Mouse (Mus musculus) cerebellum, postnatal 10 days (tissue): ENCODE data around the gene Vmn1r143.
"Not testable (repeated sequence)": the region's sequence is repeated elsewhere in the genome, so short reads cannot be mapped to it uniquely, and the experiment has no call there.

ENCODE experiments used
- DNase-seq, 2 experiments: peaks; one replicate each; pipeline ENCODE4 v3.0.0; 2021; ENCODE audit warnings: mixed read lengths in 2 of 2

Vmn1r143 gene

GRCm38 (mm10) chr7:22189077-22189476, at the start of gene Vmn1r143:
Vmn1r143 (plus strand) TSS chr7:22189377.
- DNase-seq: not testable (repeated sequence)

- DNase-seq: not testable (repeated sequence)
These were observed 25.2 kb upstream of the Vmn1r143 start, which contains the start of gene Vmn1r142 for GRCm38 (mm10) chr7:22163935-22164334. Vmn1r142 (minus strand) TSS chr7:22164035.

- not testable (repeated sequence) for DNase-seq
These were observed 12.0 kb downstream of the Vmn1r143 start, which contains the start of gene Gm8653 for GRCm38 (mm10) chr7:22201164-22201563. Gm8653 (minus strand) TSS chr7:22201264.

- DNase-seq: not testable (repeated sequence)
These were observed 40.2 kb downstream of the Vmn1r143 start, which contains the start of gene Gm8453 for GRCm38 (mm10) chr7:22229384-22229783. Gm8453 (minus strand) TSS chr7:22229484.
